Mouse (Mus musculus): ENCODE results near the gene Krt84.

DNA sequence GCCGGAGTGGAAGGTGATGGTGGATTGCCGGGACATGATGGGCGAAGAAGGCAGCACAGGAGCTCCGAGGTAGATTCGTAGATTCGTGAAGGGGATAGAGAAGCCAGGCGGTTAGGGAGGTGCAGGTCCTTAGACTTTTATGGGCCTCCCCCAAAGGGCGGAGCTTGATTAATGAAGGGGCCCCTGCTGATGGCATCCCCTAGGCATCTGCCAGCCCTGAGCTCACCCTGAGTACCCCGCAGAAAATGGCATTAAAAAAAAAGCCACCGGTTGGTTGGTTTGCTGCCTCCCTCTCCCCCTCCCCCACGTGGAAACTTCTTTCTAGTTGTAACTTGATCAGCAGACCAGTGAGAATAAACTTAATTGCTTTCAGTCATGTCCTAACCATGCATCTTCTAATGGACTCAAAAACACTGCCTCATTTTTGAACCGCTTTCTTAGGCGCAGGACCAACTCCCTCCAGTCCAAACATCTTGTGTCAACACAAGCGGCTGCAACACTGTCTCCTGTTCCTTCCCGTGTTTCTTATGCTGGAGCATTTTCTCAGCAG lies 41.3 kb upstream of the Krt84 start, which contains the start of gene Krt75:
- TF ChIP-seq POLR2A (IDR thresholded peaks at IDR 0.05; ENCODE audit: extremely low read depth, insufficient read depth, low read length) (no peak), CTCF (IDR thresholded peaks at IDR 0.05; ENCODE audit: extremely low read depth, insufficient read depth, low read length) (no peak)

All from cortical plate, adult 2 months (tissue).